Mouse (Mus musculus) MEL (cell line): ENCODE data around the gene Rpl18. TPM values are rescaled to one million over a fixed set of nuclear protein-coding genes. Genes with fewer than 3 reads are reported as not detected.

Source experiments
- DNase-seq: peaks from one replicate; pipeline ENCODE4 v3.0.0; 2011; ENCODE audit warnings: low read depth, low spot score
- H3K27ac ChIP-seq: 2 replicates; pipeline ENCODE4 v1.5.1; 2012; ENCODE audit warnings: low read depth, mild to moderate bottlenecking, control low read depth, low read length, moderate library complexity; ENCODE audit not compliant: control insufficient read depth
- H3K27me3 ChIP-seq, 2 experiments: fragments of 150-350 bp in 1 of 2; sonication (generic) in 1 of 2; 2 replicates each; pipeline ENCODE4 v1.6.1; 2012; ENCODE audit warnings: low read length in 2 of 2, mild to moderate bottlenecking in 2 of 2, improper control_type of control experiment in 1 of 2, moderate library complexity in 1 of 2; ENCODE audit not compliant: insufficient read depth in 2 of 2, control insufficient read depth in 1 of 2
- H3K36me3 ChIP-seq, 2 experiments: 2 replicates each; pipeline ENCODE4 v1.6.1; 2012 to 2014; ENCODE audit warnings: low read length in 2 of 2, improper control_type of control experiment in 1 of 2, inconsistent platforms in 1 of 2, mild to moderate bottlenecking in 1 of 2; ENCODE audit not compliant: insufficient read depth in 2 of 2, control insufficient read depth in 1 of 2
- H3K4me1 ChIP-seq, 2 experiments: fragments of 150-350 bp in 1 of 2; sonication (generic) in 1 of 2; 2 replicates each; pipeline ENCODE4 v1.6.1; 2012; ENCODE audit warnings: low read length in 2 of 2, improper control_type of control experiment in 1 of 2, mild to moderate bottlenecking in 1 of 2; ENCODE audit not compliant: insufficient read depth in 2 of 2, control insufficient read depth in 1 of 2
- H3K4me3 ChIP-seq, 2 experiments: fragments of 150-350 bp in 1 of 2; sonication (generic) in 1 of 2; 2 replicates each; pipeline ENCODE4 v1.5.1; 2012; ENCODE audit warnings: low read depth in 2 of 2, low read length in 2 of 2, mild to moderate bottlenecking in 2 of 2, moderate library complexity in 2 of 2, control low read depth in 1 of 2, improper control_type of control experiment in 1 of 2; ENCODE audit not compliant: control insufficient read depth in 1 of 2, insufficient read depth in 1 of 2
- H3K79me2 ChIP-seq: 2 replicates; pipeline ENCODE4 v1.6.1; 2012; ENCODE audit warnings: mild to moderate bottlenecking, low read length, moderate library complexity; ENCODE audit not compliant: control insufficient read depth, poor library complexity, insufficient read depth
- H3K9ac ChIP-seq: 2 replicates; pipeline ENCODE4 v1.6.1; 2012; ENCODE audit warnings: low read depth, mild to moderate bottlenecking, control low read depth, low read length, moderate library complexity; ENCODE audit not compliant: control insufficient read depth, poor library complexity, severe bottlenecking
- H3K9me3 ChIP-seq: fragments of 150-350 bp; sonication (generic); replicated peaks from 2 replicates; pipeline ENCODE4 v1.6.1; 2012; ENCODE audit warnings: mild to moderate bottlenecking, low read length, improper control_type of control experiment, moderate library complexity; ENCODE audit not compliant: insufficient read depth
- BHLHE40 ChIP-seq: IDR thresholded peaks from 2 replicates; pipeline ENCODE4 v1.6.1; 2012; ENCODE audit warnings: low read depth, mild to moderate bottlenecking, inconsistent platforms, low read length, improper control_type of control experiment, borderline replicate concordance
- CHD1 ChIP-seq: IDR thresholded peaks from 2 replicates; pipeline ENCODE4 v1.6.1; 2012; ENCODE audit warnings: low read depth, mild to moderate bottlenecking, inconsistent platforms, low read length, improper control_type of control experiment
- CHD2 ChIP-seq: IDR thresholded peaks from 2 replicates; pipeline ENCODE4 v1.6.1; 2011; ENCODE audit warnings: low read length, improper control_type of control experiment
- CTCF ChIP-seq, 3 experiments: IDR thresholded peaks in 2 of 3; conservative IDR thresholded peaks in 1 of 3; 2 replicates each; pipeline ENCODE4 v1.5.1; 2011 to 2012; ENCODE audit warnings: low read length in 3 of 3, low read depth in 2 of 3, mild to moderate bottlenecking in 2 of 3, improper control_type of control experiment in 1 of 3, inconsistent platforms in 1 of 3, mixed read lengths in 1 of 3, moderate library complexity in 1 of 3; ENCODE audit not compliant: control insufficient read depth in 1 of 3, insufficient read depth in 1 of 3, poor library complexity in 1 of 3, severe bottlenecking in 1 of 3
- E2F4 ChIP-seq: IDR thresholded peaks from 2 replicates; pipeline ENCODE4 v1.6.1; 2011; ENCODE audit warnings: low read depth, low read length, improper control_type of control experiment, borderline replicate concordance
- ELF1 ChIP-seq: IDR thresholded peaks from 2 replicates; pipeline ENCODE4 v1.6.1; 2014; ENCODE audit warnings: low read depth, mild to moderate bottlenecking, inconsistent platforms, low read length, improper control_type of control experiment, moderate library complexity
- EP300 ChIP-seq, 2 experiments: IDR thresholded peaks; 2 replicates each; pipeline ENCODE4 v1.6.1; 2011; ENCODE audit warnings: improper control_type of control experiment in 2 of 2, low read length in 2 of 2, low read depth in 1 of 2, mild to moderate bottlenecking in 1 of 2
- ETS1 ChIP-seq: IDR thresholded peaks from 2 replicates; pipeline ENCODE4 v1.6.1; 2012; ENCODE audit warnings: low read depth, mild to moderate bottlenecking, inconsistent platforms, low read length, improper control_type of control experiment, moderate library complexity
- GABPA ChIP-seq: IDR thresholded peaks from 2 replicates; pipeline ENCODE4 v1.6.1; 2012; ENCODE audit warnings: low read depth, mild to moderate bottlenecking, inconsistent platforms, low read length, improper control_type of control experiment, moderate library complexity
- GATA1 ChIP-seq: IDR thresholded peaks from 2 replicates; pipeline ENCODE4 v1.6.1; 2011; ENCODE audit warnings: low read depth, low read length, improper control_type of control experiment
- HCFC1 ChIP-seq: IDR thresholded peaks from 2 replicates; pipeline ENCODE4 v1.6.1; 2012; ENCODE audit warnings: low read depth, mild to moderate bottlenecking, inconsistent platforms, low read length, improper control_type of control experiment, moderate library complexity
- JUND ChIP-seq: IDR thresholded peaks from 2 replicates; pipeline ENCODE4 v1.6.1; 2011; ENCODE audit warnings: low read depth, mild to moderate bottlenecking, improper control_type of control experiment, low read length
- KAT2A ChIP-seq: conservative IDR thresholded peaks from 2 replicates; pipeline ENCODE4 v1.6.1; 2012; ENCODE audit warnings: low read depth, low read length, improper control_type of control experiment, inconsistent platforms
- MAFK ChIP-seq: IDR thresholded peaks from 2 replicates; pipeline ENCODE4 v1.6.1; 2011; ENCODE audit warnings: low read depth, mild to moderate bottlenecking, low read length, improper control_type of control experiment, borderline replicate concordance
- MAX ChIP-seq: IDR thresholded peaks from 2 replicates; pipeline ENCODE4 v1.6.1; 2011; ENCODE audit warnings: low read length, improper control_type of control experiment
- MAZ ChIP-seq: IDR thresholded peaks from 2 replicates; pipeline ENCODE4 v1.6.1; 2012; ENCODE audit warnings: low read depth, mild to moderate bottlenecking, inconsistent platforms, low read length, improper control_type of control experiment
- MEF2A ChIP-seq: IDR thresholded peaks from 2 replicates; pipeline ENCODE4 v1.6.1; 2014; ENCODE audit warnings: low read depth, mild to moderate bottlenecking, inconsistent platforms, low read length, improper control_type of control experiment; ENCODE audit not compliant: poor library complexity, insufficient replicate concordance, severe bottlenecking; ENCODE audit errors: extremely low read depth
- MXI1 ChIP-seq: IDR thresholded peaks from 2 replicates; pipeline ENCODE4 v1.6.1; 2011; ENCODE audit warnings: mild to moderate bottlenecking, low read depth, low read length, improper control_type of control experiment
- MYB ChIP-seq: IDR thresholded peaks from 2 replicates; pipeline ENCODE4 v1.6.1; 2011; ENCODE audit warnings: mild to moderate bottlenecking, low read depth, low read length, improper control_type of control experiment
- MYC ChIP-seq: IDR thresholded peaks from 2 replicates; pipeline ENCODE4 v1.6.1; 2011; ENCODE audit warnings: low read depth, mild to moderate bottlenecking, low read length, improper control_type of control experiment, moderate library complexity
- NELFE ChIP-seq: IDR thresholded peaks from 2 replicates; pipeline ENCODE4 v1.6.1; 2011; ENCODE audit warnings: low read depth, low read length, improper control_type of control experiment
- POLR2A ChIP-seq, 2 experiments: IDR thresholded peaks; 2 replicates each; pipeline ENCODE4 v1.6.1; 2011 to 2012; ENCODE audit warnings: low read length in 2 of 2, mild to moderate bottlenecking in 2 of 2, control low read depth in 1 of 2, improper control_type of control experiment in 1 of 2, low read depth in 1 of 2, moderate library complexity in 1 of 2; ENCODE audit not compliant: control insufficient read depth in 1 of 2, insufficient read depth in 1 of 2, poor library complexity in 1 of 2
- POLR2AphosphoS2 ChIP-seq: IDR thresholded peaks from 2 replicates; pipeline ENCODE4 v1.6.1; 2011; ENCODE audit warnings: low read length, improper control_type of control experiment
- POLR2AphosphoS5 ChIP-seq: IDR thresholded peaks from 2 replicates; pipeline ENCODE4 v1.6.1; 2012; ENCODE audit warnings: low read depth, borderline replicate concordance, mild to moderate bottlenecking, inconsistent platforms, low read length, moderate library complexity, mixed read lengths
- RAD21 ChIP-seq: IDR thresholded peaks from 2 replicates; pipeline ENCODE4 v1.6.1; 2011; ENCODE audit warnings: mild to moderate bottlenecking, low read depth, low read length, improper control_type of control experiment
- RCOR1 ChIP-seq: IDR thresholded peaks from 2 replicates; pipeline ENCODE4 v1.6.1; 2012; ENCODE audit warnings: low read depth, mild to moderate bottlenecking, inconsistent platforms, low read length, improper control_type of control experiment
- SIN3A ChIP-seq: IDR thresholded peaks from 2 replicates; pipeline ENCODE4 v1.6.1; 2012; ENCODE audit warnings: low read length, improper control_type of control experiment, inconsistent platforms
- SMC3 ChIP-seq: IDR thresholded peaks from 2 replicates; pipeline ENCODE4 v1.6.1; 2011; ENCODE audit warnings: low read depth, low read length, improper control_type of control experiment
- TAL1 ChIP-seq: IDR thresholded peaks from 2 replicates; pipeline ENCODE4 v1.6.1; 2012; ENCODE audit warnings: mild to moderate bottlenecking, inconsistent platforms, low read length, moderate library complexity, mixed read lengths
- TCF12 ChIP-seq: IDR thresholded peaks from 2 replicates; pipeline ENCODE4 v1.6.1; 2014; ENCODE audit warnings: low read depth, mild to moderate bottlenecking, inconsistent platforms, low read length, improper control_type of control experiment, moderate library complexity
- UBTF ChIP-seq: IDR thresholded peaks from 2 replicates; pipeline ENCODE4 v1.6.1; 2012; ENCODE audit warnings: low read depth, mild to moderate bottlenecking, inconsistent platforms, low read length, improper control_type of control experiment, moderate library complexity, borderline replicate concordance; ENCODE audit not compliant: insufficient read depth
- USF1 ChIP-seq: IDR thresholded peaks from 2 replicates; pipeline ENCODE4 v1.6.1; 2014; ENCODE audit warnings: low read depth, mild to moderate bottlenecking, inconsistent platforms, low read length, improper control_type of control experiment, moderate library complexity
- USF2 ChIP-seq, 2 experiments: IDR thresholded peaks; 2 replicates each; pipeline ENCODE4 v1.6.1; 2011 to 2012; ENCODE audit warnings: improper control_type of control experiment in 2 of 2, low read length in 2 of 2, borderline replicate concordance in 1 of 2, inconsistent platforms in 1 of 2, low read depth in 1 of 2, mild to moderate bottlenecking in 1 of 2; ENCODE audit not compliant: insufficient read depth in 1 of 2
- ZC3H11A ChIP-seq: IDR thresholded peaks from 2 replicates; pipeline ENCODE4 v1.6.1; 2012; ENCODE audit warnings: low read depth, mild to moderate bottlenecking, inconsistent platforms, low read length, improper control_type of control experiment
- ZKSCAN1 ChIP-seq: IDR thresholded peaks from 2 replicates; pipeline ENCODE4 v1.6.1; 2012; ENCODE audit warnings: low read depth, mild to moderate bottlenecking, inconsistent platforms, low read length, improper control_type of control experiment, moderate library complexity
- ZMIZ1 ChIP-seq: IDR thresholded peaks from 2 replicates; pipeline ENCODE4 v1.6.1; 2012; ENCODE audit warnings: low read depth, mild to moderate bottlenecking, inconsistent platforms, low read length, improper control_type of control experiment, moderate library complexity
- ZNF384 ChIP-seq: IDR thresholded peaks from 2 replicates; pipeline ENCODE4 v1.6.1; 2012; ENCODE audit warnings: low read depth, mild to moderate bottlenecking, inconsistent platforms, low read length, improper control_type of control experiment
- polyA plus RNA-seq, 2 experiments: library from polyadenylated mRNA; stranded (reverse) in 1 of 2; unstranded in 1 of 2; fragments of >175 nt in 1 of 2; fragments of >200 nt in 1 of 2; gene quantifications; 2 replicates each; pipeline versions ENCODE4 v1.2.1 to v1.2.4; 2012; ENCODE audit warnings: low replicate concordance in 2 of 2, low read depth in 1 of 2; ENCODE audit not compliant: insufficient read length in 2 of 2, insufficient read depth in 1 of 2, missing spikeins in 1 of 2
- total RNA-seq: library from RNA; depleted of rRNA; stranded (reverse); fragments of 300-350 nt; gene quantifications from 2 replicates; pipeline ENCODE4 v1.2.3, GENCODE M21; 2012

Gene Rpl18
- total and polyA plus RNA-seq, 3 experiments, result 3,544 to 3,724 TPM; not detected in 1

- peaks cover 0 to 16% of the 10 kb centered on the region in 2 experiments; a peak in 2 of 4 replicates for H3K4me1 ChIP-seq
- DNase-seq, result peak; percentile 83
- H3K36me3 ChIP-seq, result peaks cover 0 to 8% of the 10 kb centered on the region in 2 experiments; a peak in 1 of 4 replicates
- no peaks in the 10 kb centered on the region for H3K79me2 ChIP-seq
- no peaks in the 10 kb centered on the region for H3K9me3 ChIP-seq
- H3K9ac ChIP-seq, result no peak overlapping the region
- no peak overlapping the region for H3K4me3 ChIP-seq
- H3K27ac ChIP-seq, result no peak overlapping the region
- no peaks in the 10 kb centered on the region for H3K27me3 ChIP-seq
- TF ChIP-seq CTCF (IDR thresholded peaks at IDR 0.05 in 2 of 3, conservative IDR thresholded peaks at IDR 0.05 in 1 of 3; ENCODE audit: control insufficient read depth in 1 of 3, insufficient read depth in 1 of 3, low read depth in 2 of 3, low read length in 3 of 3, poor library complexity in 1 of 3, severe bottlenecking in 1 of 3) (peak; percentile 24 to 56 (median 51); a peak in 5 of 6 replicates), NELFE (no peak), MEF2A (no peak), E2F4 (no peak), BHLHE40 (no peak), POLR2AphosphoS2 (no peak), UBTF (no peak), ELF1 (no peak), SMC3 (peak; percentile 53), RCOR1 (no peak), JUND (no peak), POLR2AphosphoS5 (no peak), RAD21 (peak; percentile 53), ZC3H11A (peak; percentile 43), MYC (no peak), MAZ (no peak), ZKSCAN1 (no peak), USF1 (no peak), USF2 (IDR thresholded peaks at IDR 0.05; ENCODE audit: borderline replicate concordance in 1 of 2, insufficient read depth in 1 of 2, low read depth in 1 of 2, low read length in 2 of 2) (no peak), GATA1 (no peak), POLR2A (IDR thresholded peaks at IDR 0.05; ENCODE audit: control insufficient read depth in 1 of 2, insufficient read depth in 1 of 2, low read depth in 1 of 2, low read length in 2 of 2, poor library complexity in 1 of 2) (no peak), ZNF384 (peak; percentile 72), CHD2 (no peak), ZMIZ1 (no peak), HCFC1 (no peak), GABPA (no peak), MXI1 (0 out of 2 replicates have a peak, but pooled peaks have one; percentile 6), MYB (no peak), SIN3A (0 out of 2 replicates have a peak, but pooled peaks have one; percentile 29), KAT2A (no peak), MAFK (no peak), TAL1 (no peak), TCF12 (no peak), CHD1 (no peak), EP300 (IDR thresholded peaks at IDR 0.05; ENCODE audit: low read depth in 1 of 2, low read length in 2 of 2) (no peak), ETS1 (no peak), MAX (no peak)
Measured at GRCm38 (mm10) chr7:45739162-45739763, 24.0 kb downstream of the Rpl18 start.
